Mouse (Mus musculus) E14TG2a.4 (cell line): ENCODE measurements around the gene Auts2.

Experiments used
- CTCF ChIP-seq: conservative IDR thresholded peaks from 2 replicates; pipeline ENCODE4 v1.5.1; 2014; ENCODE audit warnings: low read length
- NANOG ChIP-seq: IDR thresholded peaks from 2 replicates; pipeline ENCODE4 v1.6.1; 2014; ENCODE audit warnings: borderline replicate concordance, low read length, mixed read lengths

- no peak for TF ChIP-seq CTCF
- TF ChIP-seq NANOG, result no peak
Measured at GRCm38 (mm10) chr5:131922118-131922517, 621.0 kb downstream of the Auts2 start.
